Mouse (Mus musculus): ENCODE data around the gene Rrbp1. TPM values are rescaled to one million over a fixed set of nuclear protein-coding genes. Genes with fewer than 3 reads are reported as not detected.

The Rrbp1 gene
- polyA plus RNA-seq, 1 experiment from 2014 or later = 74.3 TPM

DNA sequence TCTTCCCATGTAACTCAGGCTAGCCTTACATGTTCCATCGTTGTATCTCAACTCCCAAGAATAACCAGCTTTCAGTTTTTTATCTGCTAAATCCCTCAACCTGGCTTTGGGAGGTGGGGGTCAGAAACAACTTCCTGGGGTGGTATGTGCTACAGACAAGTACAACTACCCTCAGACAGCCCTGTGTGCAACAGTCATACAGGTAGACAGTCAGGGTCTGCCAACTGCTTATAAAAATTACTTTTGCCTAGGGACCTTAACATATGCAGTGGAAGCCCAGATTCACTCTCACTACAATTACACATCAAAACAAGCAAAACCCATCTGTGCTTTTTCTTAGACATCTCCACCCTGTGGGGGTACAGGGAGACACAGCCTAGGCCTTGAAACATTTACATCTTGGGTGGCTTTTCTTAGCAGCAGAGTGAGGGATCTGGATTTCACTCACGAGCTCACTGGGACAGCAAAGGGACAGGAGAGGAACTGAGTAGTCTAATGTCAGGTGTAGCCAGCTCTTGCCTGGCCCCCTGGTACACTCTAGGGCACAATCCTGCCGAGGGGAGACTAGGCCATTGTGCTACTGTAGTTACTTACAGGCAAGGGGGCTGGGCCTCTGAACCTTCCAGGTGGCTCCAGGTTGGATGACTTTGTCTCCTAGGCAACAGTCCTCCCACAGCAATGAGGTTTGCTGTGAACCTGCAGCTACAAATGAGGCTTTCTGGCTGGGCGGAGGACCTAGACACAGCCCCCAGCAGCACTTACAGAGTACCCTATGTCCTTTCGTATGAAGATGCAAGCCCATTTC lies 34.9 kb upstream of the Rrbp1 start:
- TF ChIP-seq CTCF (IDR thresholded peaks at IDR 0.05; ENCODE audit: low read depth) = no peak
- TF ChIP-seq EP300 (IDR thresholded peaks at IDR 0.05; ENCODE audit: low read depth) = no peak
- Histone ChIP-seq H3K9ac (replicated peaks) (no peak overlapping the region), H3K4me1 (ENCODE audit: insufficient read depth) (no peaks in the 10 kb centered on the region), H3K4me3 (ENCODE audit: low read depth, low read length) (no peak overlapping the region), H3K27me3 (ENCODE audit: insufficient read depth, low read length) (no peaks in the 10 kb centered on the region), H3K4me2 (ENCODE audit: low read depth, low read length) (no peak overlapping the region), H3K9me3 (ENCODE audit: low read length) (peaks cover 7% of the 10 kb centered on the region), H3K27ac (ENCODE audit: low read depth) (no peak overlapping the region), H3K36me3 (replicated peaks; ENCODE audit: insufficient read depth, low read length) (no peaks in the 10 kb centered on the region)
- 66% methylated on average over 5 of the region's 5 CpGs for WGBS (ENCODE audit: insufficient replicate concordance)
- DNase-seq = no peak
- no peak for ATAC-seq

DNA sequence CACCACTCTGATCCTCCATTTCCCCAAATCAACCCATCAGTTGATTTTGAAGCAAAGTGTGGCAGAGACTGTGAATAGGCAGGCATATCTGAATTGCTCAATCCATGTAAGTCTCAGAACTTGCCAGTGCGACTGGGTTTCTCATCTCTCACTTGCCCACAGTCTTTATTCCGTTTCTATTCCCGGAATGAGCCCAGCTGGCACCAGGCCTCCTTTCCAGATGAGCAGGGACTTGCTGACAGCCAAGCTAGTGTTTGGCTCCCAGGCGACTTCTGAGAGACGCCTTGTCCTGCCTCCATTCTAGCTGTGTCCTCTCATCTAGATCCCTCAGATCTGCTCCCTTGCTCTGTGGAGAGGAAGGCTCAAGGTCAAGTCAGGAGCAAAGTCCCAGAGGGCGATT lies 33.7 kb upstream of the Rrbp1 start:
- 72% methylated on average over 6 of the region's 6 CpGs for WGBS (ENCODE audit: insufficient replicate concordance)
- H3K9me3 ChIP-seq (ENCODE audit: low read length) = peaks cover 7% of the 10 kb centered on the region

DNA sequence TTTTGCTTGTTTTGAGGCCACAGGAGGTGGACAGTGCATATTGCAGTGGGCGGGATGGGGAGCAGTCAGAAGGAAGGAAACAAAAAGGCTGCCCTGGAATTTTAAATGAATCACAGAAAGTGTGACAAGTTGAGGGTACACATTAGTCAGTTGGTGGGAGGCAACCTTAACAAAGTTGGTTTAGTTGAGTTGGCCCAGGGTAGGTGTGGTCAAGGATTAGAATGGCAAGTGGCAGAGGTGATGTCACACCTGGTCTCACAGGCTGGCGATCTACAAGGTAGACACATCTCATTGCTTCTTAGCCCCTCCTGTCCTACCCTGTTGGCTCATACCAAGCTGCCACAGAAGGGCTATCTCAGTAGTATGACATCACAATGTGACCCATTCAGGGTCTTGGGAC lies 21.6 kb upstream of the Rrbp1 start, which contains the start of gene Banf2:
Gene Banf2, plus strand, starts transcription at position 396 of the 400 bp plus-strand sequence.
- Histone ChIP-seq H3K27me3 (ENCODE audit: insufficient read depth, low read length) (no peaks in the 10 kb centered on the region), H3K4me2 (ENCODE audit: low read depth, low read length) (no peak within 1 kb of the TSS), H3K4me3 (ENCODE audit: low read depth, low read length) (no peak within 1 kb of the TSS), H3K9ac (replicated peaks) (no peak within 1 kb of the TSS), H3K4me1 (ENCODE audit: insufficient read depth) (no peaks in the 10 kb centered on the region), H3K36me3 (replicated peaks; ENCODE audit: insufficient read depth, low read length) (no peaks in the 10 kb centered on the region), H3K9me3 (ENCODE audit: low read length) (no peaks in the 10 kb centered on the region), H3K27ac (ENCODE audit: low read depth) (no peak within 1 kb of the TSS)
- DNase-seq = no peak
- WGBS (ENCODE audit: insufficient replicate concordance) = 87% methylated on average over 2 of the region's 2 CpGs
- ATAC-seq = no peak
- TF ChIP-seq CTCF (IDR thresholded peaks at IDR 0.05; ENCODE audit: low read depth) (no peak), EP300 (IDR thresholded peaks at IDR 0.05; ENCODE audit: low read depth) (no peak)

More for the DNA sequence above, 33.7 kb upstream of the Rrbp1 start:
- Histone ChIP-seq H3K9ac (replicated peaks) (no peak overlapping the region), H3K4me1 (ENCODE audit: insufficient read depth) (no peaks in the 10 kb centered on the region), H3K27ac (ENCODE audit: low read depth) (no peak overlapping the region), H3K36me3 (replicated peaks; ENCODE audit: insufficient read depth, low read length) (no peaks in the 10 kb centered on the region), H3K27me3 (ENCODE audit: insufficient read depth, low read length) (no peaks in the 10 kb centered on the region), H3K4me3 (ENCODE audit: low read depth, low read length) (no peak overlapping the region), H3K4me2 (ENCODE audit: low read depth, low read length) (no peak overlapping the region)
- no peak for TF ChIP-seq CTCF (IDR thresholded peaks at IDR 0.05; ENCODE audit: low read depth)
- TF ChIP-seq EP300 (IDR thresholded peaks at IDR 0.05; ENCODE audit: low read depth) = no peak
- DNase-seq (no peak), ATAC-seq (no peak)

DNA sequence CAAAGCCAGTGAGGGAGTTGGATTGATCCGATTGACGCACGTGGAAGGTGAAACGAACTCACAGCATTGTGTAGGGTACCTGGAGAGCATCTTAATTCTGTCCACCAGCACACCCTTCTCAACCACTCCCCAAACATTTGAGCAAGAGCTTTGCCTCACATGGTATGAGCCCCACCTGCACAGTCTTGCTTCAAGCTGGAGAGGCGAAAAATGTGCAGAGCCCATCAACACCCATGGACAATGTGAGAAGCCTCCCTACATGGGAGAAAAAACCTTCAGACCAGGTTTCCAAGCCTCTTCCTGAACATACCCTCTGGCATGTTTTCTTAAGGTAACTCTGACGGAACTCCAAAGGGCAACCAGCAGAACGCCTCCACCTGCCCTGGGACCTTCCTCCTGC lies 19.7 kb upstream of the Rrbp1 start:
- 81% methylated on average over 7 of the region's 7 CpGs for WGBS (ENCODE audit: insufficient replicate concordance)
- H3K9ac ChIP-seq (replicated peaks) = no peak overlapping the region
- H3K4me3 ChIP-seq (ENCODE audit: low read depth, low read length) = no peak overlapping the region
- ATAC-seq = no peak
- no peak overlapping the region for H3K27ac ChIP-seq (ENCODE audit: low read depth)
- H3K4me1 ChIP-seq (ENCODE audit: insufficient read depth) = no peaks in the 10 kb centered on the region
- no peak for TF ChIP-seq CTCF (IDR thresholded peaks at IDR 0.05; ENCODE audit: low read depth)
- no peak for TF ChIP-seq EP300 (IDR thresholded peaks at IDR 0.05; ENCODE audit: low read depth)
- no peaks in the 10 kb centered on the region for H3K36me3 ChIP-seq (replicated peaks; ENCODE audit: insufficient read depth, low read length)
- no peaks in the 10 kb centered on the region for H3K9me3 ChIP-seq (ENCODE audit: low read length)
- no peak overlapping the region for H3K4me2 ChIP-seq (ENCODE audit: low read depth, low read length)
- DNase-seq = no peak
- H3K27me3 ChIP-seq (ENCODE audit: insufficient read depth, low read length) = no peaks in the 10 kb centered on the region

DNA sequence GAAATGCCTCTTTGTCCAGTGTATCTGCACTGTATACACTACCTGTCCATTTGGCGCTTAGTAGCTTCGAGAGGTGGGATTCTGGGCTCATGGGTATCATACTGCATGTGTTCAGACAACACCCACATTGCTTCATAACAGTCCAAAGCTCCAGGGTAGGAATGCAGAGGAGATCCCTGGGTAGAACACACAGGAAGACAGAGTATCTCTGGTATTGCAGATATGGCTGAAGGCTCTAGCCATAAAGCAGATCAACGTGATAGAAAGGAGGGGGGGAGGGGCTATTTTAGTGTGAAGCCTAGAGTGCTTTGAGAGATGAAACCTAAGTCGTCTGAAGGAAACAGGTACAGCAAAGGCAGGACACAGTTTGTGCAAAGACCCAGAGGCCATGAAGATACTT lies 15.4 kb upstream of the Rrbp1 start:
- DNase-seq (no peak), ATAC-seq (no peak)
- TF ChIP-seq CTCF (IDR thresholded peaks at IDR 0.05; ENCODE audit: low read depth) (no peak), EP300 (IDR thresholded peaks at IDR 0.05; ENCODE audit: low read depth) (no peak)
- WGBS (ENCODE audit: insufficient replicate concordance) = 52% methylated on average over 4 of the region's 4 CpGs
- no peak overlapping the region for H3K27ac ChIP-seq (ENCODE audit: low read depth)
- no peaks in the 10 kb centered on the region for H3K4me1 ChIP-seq (ENCODE audit: insufficient read depth)
- no peak overlapping the region for H3K4me2 ChIP-seq (ENCODE audit: low read depth, low read length)
- no peaks in the 10 kb centered on the region for H3K36me3 ChIP-seq (replicated peaks; ENCODE audit: insufficient read depth, low read length)
- no peak overlapping the region for H3K4me3 ChIP-seq (ENCODE audit: low read depth, low read length)
- no peaks in the 10 kb centered on the region for H3K9me3 ChIP-seq (ENCODE audit: low read length)
- no peaks in the 10 kb centered on the region for H3K27me3 ChIP-seq (ENCODE audit: insufficient read depth, low read length)
- H3K9ac ChIP-seq (replicated peaks) = no peak overlapping the region

DNA sequence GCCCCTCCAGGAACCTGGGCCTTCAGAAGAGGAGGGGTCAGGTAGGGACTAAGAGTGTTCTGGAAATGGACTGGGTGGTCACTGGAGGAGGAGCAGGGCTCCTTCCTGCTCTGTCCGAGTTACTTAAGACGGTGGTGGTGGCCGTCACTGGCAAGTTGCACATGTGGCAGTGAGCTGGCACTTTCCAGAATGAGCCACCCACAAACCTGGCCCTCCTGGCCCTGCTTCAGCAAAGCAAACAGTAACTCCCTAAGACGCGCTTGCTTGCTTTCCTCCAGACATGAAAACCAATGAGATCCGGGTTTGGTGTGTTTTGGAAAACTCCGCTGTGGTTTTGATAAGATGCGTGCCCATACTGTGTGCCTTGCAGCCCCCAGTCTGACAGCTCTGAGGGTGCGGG lies 14.3 kb upstream of the Rrbp1 start:
- WGBS (ENCODE audit: insufficient replicate concordance) = 76% methylated on average over 9 of the region's 9 CpGs
- Histone ChIP-seq H3K4me2 (ENCODE audit: low read depth, low read length) (no peak overlapping the region), H3K4me1 (ENCODE audit: insufficient read depth) (no peaks in the 10 kb centered on the region; the same call in 1 of the 2 replicates), H3K27ac (ENCODE audit: low read depth) (no peak overlapping the region), H3K9me3 (ENCODE audit: low read length) (no peaks in the 10 kb centered on the region), H3K4me3 (ENCODE audit: low read depth, low read length) (no peak overlapping the region), H3K9ac (replicated peaks) (no peak overlapping the region), H3K36me3 (replicated peaks; ENCODE audit: insufficient read depth, low read length) (no peaks in the 10 kb centered on the region), H3K27me3 (ENCODE audit: insufficient read depth, low read length) (no peaks in the 10 kb centered on the region)
- ATAC-seq (no peak), DNase-seq (no peak)
- TF ChIP-seq CTCF (IDR thresholded peaks at IDR 0.05; ENCODE audit: low read depth) = no peak
- no peak for TF ChIP-seq EP300 (IDR thresholded peaks at IDR 0.05; ENCODE audit: low read depth)
